ENCODE assay signal across 22 mouse cellular contexts in the genomic region with DNA sequence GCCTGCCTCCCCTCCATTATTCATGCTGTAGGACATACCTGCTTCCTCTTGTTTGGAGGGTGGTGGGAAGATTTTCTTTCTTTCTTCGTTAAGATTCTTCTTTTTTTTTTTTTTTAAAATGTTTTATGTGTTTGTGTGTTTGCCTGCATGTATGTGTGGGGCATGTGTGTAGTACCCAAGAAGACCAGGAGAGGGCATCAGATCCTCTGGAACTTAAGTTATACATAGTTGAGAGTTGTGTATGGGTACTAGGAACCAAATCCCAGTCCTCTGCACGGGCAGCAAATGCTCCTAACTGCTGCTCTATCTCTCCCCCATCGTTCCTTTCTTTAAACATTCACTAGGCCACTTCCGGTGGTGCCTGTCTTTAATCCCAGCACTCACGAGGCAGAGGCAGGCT. TPM values are rescaled to one million over a fixed set of nuclear protein-coding genes. Genes with fewer than 3 reads are reported as not detected.
"Had no signal": no experiment of that assay in that cellular context is flagged by ENCODE, and none has a peak within 500 bp of the region (broad histone marks: within the 10 kb centered on the region; RNA-seq: fewer than 3 reads in every experiment).

No protein-coding gene starts in this region.

- H3K4me3 ChIP-seq: limb, embryonic 12.5 days; megakaryocyte, embryonic 14.5 days; myocyte; neural tube, embryonic 15.5 days had no signal

- H3K36me3 ChIP-seq: neural tube, embryonic 15.5 days had no signal

- H3K9me3 ChIP-seq: neural tube, embryonic 15.5 days had no signal

- H3K9ac ChIP-seq: limb, embryonic 12.5 days; neural tube, embryonic 15.5 days had no signal

- H3K27me3 ChIP-seq: limb, embryonic 12.5 days had no signal

- H3K27ac ChIP-seq: limb, embryonic 12.5 days; macrophage; neural tube, embryonic 15.5 days had no signal

- DNase-seq: kidney, adult 8-10 months; kidney, postnatal 25 days; lung, postnatal 10 days; right cerebral cortex, adult 18-20 months; right cerebral cortex, postnatal 25 days; thymus, postnatal 14 days had no signal

- ATAC-seq: intestine, postnatal 0 days; midbrain, embryonic 16.5 days had no signal

- H3K4me2 ChIP-seq: limb, embryonic 12.5 days; midbrain, embryonic 11.5 days; neural tube, embryonic 15.5 days had no signal

- H3K4me1 ChIP-seq: megakaryocyte, embryonic 14.5 days had no signal

RNA-seq across cellular contexts. Expression of a gene that starts 28.9 kb away (rescaled TPM):
- polyA plus RNA-seq: myocyte had no signal

RNA-seq across cellular contexts. Expression of a gene that starts 59.9 kb away (rescaled TPM):
- total RNA-seq: layer of hippocampus, postnatal 10 days; left cerebral cortex, postnatal 36 days; liver, adult 2 months had no signal
- polyA plus RNA-seq: intestine, postnatal 0 days; kidney, embryonic 16.5 days; limb, embryonic 12.5 days; liver, adult 2 months; liver, embryonic 16.5 days; macrophage; midbrain, embryonic 11.5 days; midbrain, embryonic 16.5 days; myocyte; neural tube, embryonic 11.5 days; neural tube, embryonic 15.5 days; small intestine, adult 2 months; stomach, embryonic 16.5 days had no signal
